Mouse (Mus musculus): ENCODE measurements around the gene Tex45.

Tex45 gene

DNA sequence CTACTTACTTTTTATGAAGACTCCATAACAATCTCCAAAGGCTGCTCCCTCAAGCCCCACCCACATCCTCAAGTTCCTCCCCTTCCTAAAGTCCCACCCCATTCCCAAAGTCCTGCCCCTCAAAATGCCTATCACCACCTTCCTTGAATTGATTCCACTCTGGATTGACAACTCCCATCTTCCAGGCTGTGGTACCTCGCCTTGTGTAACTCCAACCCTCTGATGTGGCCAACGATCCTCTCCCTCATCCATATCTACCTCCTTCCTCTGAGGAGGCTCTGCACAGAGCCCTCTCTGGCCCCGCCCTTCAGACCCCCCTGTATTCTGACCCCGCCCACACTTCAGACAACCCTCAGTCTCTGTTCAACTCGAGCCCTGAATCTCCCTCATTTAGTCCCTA lies 14.5 kb downstream of the Tex45 start:
- no peak for DNase-seq (ENCODE audit: low spot score in 2 of 2)

DNA sequence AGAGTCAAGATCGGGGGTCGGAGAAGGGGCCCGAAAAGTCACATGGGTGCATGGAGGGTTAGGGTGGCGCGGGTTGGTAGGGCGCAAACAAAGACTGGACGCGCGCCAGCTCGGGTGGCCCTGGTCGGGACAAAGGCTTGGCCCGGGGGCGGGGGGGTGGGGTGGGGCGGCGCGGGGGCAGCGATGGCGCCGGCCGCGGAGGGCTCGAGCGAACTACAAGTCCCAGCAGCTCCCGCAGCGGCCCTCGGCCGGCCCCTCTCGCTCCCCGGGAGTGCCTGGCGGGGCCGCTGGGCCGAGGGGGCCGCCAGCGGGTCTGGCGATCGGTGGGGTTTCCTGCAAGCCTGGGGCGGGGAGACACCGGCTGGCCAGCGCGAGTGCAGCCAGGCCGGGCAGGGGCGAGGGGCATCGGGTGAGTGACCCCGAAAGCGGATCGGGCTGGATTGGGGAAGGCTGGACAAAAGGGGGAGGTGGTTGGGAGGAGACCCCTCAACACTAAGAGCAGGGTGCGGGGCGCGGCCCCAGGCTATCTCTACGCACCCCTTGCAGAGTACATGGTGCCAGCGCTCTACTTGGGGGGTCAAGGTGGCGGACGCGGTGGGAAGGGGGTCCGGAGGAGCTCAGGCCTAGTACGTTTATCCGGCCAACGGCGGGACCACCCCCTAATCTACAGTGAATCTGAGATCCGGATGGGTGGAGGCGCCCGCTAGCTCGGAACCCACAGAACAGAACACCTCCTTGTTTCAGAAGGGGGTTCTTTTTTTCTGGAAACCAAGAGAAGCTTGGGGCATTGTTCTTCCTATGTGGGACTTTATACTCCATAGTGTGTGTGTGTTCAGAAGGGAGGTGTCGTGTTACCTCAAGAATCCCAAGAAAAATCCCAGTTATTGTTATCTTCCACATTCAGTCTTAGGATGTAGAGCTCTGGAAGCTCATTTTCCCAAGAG lies 22.5 kb downstream of the Tex45 start, which contains the start of gene Zfp358:
Gene Zfp358 (plus strand): TSS at position 238 of the 944 bp plus-strand sequence.
- DNase-seq (ENCODE audit: low spot score in 2 of 2): peak; percentile 59 to 76

- DNase-seq (ENCODE audit: low spot score in 2 of 2): no peak
Observed at GRCm38 (mm10) chr8:3493845-3494208, 23.2 kb downstream of the Tex45 start.

GRCm38 (mm10) chr8:3495578-3496427 lies 25.1 kb downstream of the Tex45 start:
- no peak for DNase-seq (ENCODE audit: low spot score in 2 of 2)

- no peak for DNase-seq (ENCODE audit: low spot score in 2 of 2)
Observed at GRCm38 (mm10) chr8:3496428-3496748, 25.7 kb downstream of the Tex45 start.

DNA sequence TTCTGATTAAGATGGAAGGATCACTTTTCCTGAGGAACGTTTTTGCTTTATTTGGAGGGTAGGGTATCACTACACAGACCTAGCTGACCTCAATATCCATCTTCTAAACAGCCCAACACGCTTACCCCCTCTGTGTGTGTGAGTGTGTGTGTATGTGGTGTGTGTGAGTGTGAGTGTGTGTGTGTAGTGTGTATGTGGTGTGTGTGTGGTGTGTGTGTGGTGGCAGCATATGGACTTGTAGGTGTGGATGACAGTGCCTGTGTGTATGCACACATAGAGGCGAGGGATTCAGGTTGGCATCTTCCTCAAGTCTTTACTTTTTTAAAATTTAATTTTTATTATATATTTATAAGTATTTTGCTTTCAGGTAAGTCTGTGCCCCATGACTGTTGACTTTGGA lies 27.9 kb downstream of the Tex45 start:
- DNase-seq (ENCODE audit: low spot score in 2 of 2): no peak

- no peak for DNase-seq (ENCODE audit: low spot score in 2 of 2)
Observed at GRCm38 (mm10) chr8:3499751-3500150, 29.1 kb downstream of the Tex45 start.

DNA sequence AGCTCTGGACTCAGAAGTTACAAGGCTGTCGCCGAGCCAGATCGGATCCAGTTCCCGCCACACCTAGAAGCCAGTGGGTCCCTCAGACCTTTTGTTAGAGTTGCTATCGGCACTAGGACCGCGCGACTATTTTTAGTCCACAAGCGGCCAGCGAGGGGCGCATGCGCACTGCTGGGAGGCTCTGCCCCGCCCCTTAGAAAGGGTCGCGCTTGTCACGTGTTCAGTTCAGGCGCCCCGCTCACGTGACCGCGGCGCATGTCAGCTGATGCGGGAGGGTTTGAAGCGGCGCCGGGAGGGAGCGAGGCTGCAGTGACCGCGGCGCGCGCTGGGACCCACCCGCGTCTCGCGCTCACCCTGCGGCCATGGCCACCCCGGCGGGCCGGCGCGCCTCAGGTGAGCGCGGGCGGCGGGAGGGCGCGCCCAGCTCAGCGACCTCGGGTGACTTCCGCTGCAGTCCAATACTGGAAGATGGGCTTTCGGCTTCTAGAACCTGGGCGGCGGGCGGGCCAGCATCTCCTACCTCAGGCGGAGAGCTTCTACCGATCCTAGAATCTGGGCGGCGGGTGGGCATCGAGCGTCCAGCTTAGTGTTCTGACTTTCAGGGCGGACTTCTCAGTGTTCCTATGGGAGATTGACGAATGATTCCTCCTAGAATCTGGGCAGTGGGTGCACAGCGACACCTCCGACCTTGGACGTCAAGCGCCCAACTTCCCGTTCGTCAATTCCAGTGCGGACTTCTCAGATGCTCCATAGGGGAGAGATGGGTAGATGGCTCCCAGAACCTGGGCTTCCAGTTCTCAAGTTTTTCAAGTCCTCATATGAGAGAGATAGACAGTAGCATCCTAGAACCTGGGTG lies 29.8 kb downstream of the Tex45 start, which contains the start of gene Mcoln1:
Gene Mcoln1 (plus strand): TSS at position 223 of the 856 bp plus-strand sequence.
- peak; percentile 97 to 98 for DNase-seq (ENCODE audit: low spot score in 2 of 2)

GRCm38 (mm10) chr8:3502217-3502616 lies 31.6 kb downstream of the Tex45 start:
- no peak for DNase-seq (ENCODE audit: low spot score in 2 of 2)

DNA sequence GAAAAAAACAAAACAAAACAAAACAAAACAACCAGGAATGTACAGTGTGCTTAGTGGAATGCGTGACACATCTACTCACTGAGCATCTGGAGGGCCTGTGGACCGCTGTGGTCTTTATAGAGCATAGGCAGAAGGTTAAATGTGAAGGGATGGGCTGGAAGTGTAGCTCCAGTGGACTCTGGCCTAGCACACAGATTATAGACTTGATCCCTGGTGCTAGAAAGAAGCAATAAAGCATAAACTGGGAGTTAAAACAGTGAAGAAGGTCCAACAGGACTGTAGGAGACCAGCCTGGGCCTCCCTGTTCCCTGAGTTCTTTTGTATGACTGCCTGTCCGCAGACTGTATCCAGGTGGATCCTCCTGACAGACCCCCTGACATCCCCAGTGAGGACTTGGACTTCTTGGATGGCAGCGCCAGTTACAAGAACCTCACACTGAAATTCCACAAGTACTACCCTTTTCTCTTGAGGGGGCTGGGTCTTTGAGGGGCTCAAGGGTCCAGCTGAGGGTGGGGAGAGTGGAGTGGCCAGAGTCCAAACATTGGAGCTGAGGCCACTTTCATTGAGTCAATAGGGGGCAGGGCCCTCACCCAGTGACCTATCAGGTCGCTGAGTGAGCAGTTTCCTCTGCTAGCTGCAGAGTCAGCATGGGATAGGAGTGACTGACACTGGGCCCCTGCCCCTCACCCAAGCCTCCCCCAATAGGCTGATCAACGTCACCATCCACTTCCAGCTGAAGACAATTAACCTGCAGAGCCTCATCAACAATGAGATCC lies 37.5 kb downstream of the Tex45 start:
- no peak for DNase-seq (ENCODE audit: low spot score in 2 of 2)

GRCm38 (mm10) chr8:3514681-3515247 lies 44.1 kb downstream of the Tex45 start:
- DNase-seq (ENCODE audit: low spot score in 2 of 2): no peak

DNA sequence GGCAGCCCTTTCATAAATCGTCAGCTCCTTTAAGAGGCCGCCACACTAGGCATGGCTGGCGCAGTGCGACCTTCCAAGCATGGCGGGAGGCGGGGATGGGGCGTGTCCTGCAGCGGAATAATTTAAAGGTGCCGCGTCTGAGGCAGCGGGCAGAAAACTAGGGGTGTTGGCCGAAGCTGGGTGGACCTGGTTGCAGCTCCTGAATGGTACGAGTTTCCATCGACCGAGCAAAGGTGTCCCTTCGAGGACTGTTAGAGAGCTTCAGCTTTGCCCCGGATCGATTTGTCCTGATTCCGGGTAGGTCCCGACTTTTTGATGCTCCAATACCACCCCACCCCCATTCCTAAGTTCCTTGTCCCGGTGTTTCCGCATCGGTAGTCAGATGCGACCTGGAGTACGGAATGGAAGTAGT lies 44.6 kb downstream of the Tex45 start, which contains the start of gene Pnpla6:
Gene Pnpla6 (plus strand): TSS at position 125 of the 412 bp plus-strand sequence.
- DNase-seq (ENCODE audit: low spot score in 2 of 2): peak; percentile 81 to 88

DNA sequence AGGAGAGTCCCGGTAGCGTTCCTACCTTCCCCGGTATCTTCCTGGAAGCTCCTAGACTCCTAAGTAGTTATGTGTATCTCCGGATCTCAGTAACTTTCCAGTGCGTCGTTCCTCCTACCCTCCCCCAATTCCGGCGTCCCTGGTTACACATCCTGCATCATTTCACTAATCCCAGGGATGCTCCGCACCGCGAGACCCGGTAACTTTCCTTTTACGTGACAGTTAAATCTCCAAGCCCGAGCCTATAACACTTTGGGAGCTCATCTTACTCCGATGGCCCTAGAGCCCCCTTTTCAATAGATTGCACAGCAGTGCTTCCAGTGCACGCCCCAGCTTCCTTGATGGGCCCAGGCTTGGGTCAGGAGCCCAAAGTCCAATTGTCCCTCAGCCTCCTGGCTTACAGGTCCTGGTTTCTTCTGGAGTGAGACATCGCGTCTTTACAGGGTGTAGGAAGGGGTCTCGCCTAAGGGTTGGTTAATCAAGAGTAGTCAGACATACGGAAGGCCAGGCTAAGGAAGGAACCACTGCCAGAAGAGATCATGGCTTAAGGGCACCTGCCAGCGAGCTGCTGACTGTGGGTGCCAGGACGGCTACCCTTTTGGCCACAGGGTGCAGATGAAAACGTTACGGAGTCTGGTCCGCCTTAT lies 45.2 kb downstream of the Tex45 start:
- peak; percentile 55 to 66 for DNase-seq (ENCODE audit: low spot score in 2 of 2)

DNA sequence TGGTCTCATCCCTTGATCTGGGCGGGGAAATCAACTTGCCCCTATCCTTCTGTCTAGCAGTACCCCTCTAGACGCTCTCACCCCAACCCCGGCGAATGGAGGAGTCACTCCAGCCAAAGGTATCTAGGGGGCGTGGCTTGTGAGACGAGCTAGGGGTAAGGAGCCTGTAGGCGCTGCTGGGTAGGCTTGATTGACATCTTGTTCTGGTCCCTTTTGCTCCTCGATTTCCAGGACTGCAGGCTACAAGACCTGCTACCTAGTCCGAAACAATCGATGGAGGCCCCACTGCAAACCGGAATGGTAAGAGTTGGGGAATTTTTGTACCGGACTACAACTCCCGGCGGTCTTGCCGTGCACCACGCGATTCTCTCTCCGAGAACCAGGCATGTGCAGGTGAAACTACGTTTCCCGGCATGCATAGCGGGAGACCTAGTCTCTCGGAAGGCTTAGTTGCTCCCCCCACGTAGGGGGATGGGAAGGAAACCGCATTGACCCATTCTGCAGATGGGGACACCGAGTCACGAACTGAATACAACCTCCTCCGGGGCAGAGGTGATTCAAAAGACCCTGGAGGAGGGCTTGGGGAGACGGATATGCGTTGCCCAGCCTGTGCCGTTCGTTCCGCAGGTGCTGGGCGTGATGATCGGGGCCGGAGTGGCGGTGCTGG lies 45.9 kb downstream of the Tex45 start:
- peak; percentile 92 to 95 for DNase-seq (ENCODE audit: low spot score in 2 of 2)

DNA sequence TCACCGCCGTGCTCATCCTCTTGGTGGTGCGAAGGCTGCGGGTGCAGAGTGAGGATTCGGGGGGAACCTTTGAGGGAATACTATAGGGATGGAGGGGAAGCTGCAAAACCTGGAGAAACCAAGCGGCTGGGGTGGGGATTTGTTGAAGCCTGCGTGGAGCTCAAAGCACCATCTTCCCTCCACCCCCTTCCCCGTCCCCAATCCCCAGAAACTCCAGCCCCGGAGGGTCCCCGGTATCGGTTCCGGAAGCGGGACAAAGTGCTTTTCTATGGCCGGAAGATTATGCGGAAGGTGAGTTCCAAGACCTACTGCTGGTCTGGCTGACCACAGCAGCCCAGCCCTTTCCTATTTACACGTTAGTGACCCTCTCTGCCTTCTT lies 46.4 kb downstream of the Tex45 start:
- DNase-seq (ENCODE audit: low spot score in 2 of 2): no peak

DNA sequence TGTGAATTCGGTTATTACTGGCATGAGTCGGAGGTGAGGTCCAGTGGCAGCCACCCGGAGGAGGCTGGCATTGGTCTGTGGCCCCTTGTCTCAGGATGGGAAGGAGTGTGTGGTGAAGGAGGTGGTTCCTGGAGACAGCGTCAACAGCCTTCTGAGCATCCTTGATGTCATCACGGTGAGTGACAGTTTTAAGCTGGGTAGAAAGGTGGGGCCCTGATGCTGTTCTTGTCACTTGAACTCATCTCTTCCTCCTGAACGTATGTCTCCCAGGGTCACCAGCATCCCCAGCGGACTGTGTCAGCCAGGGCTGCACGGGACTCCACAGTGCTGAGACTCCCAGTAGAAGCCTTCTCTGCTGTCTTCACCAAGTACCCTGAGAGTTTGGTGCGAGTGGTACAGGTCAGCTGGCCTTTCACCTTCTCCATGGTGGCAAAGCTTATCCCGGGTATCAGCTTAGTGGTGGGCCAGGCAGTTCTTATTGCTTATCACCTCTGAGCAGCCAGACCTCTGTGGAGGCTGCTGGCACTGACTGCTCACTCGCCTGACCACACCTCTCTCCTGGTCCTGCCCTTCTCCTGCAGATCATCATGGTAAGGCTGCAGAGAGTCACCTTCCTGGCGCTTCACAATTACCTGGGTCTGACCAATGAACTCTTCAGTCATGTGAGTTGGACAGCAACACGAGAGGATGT lies 51.5 kb downstream of the Tex45 start:
- no peak for DNase-seq (ENCODE audit: low spot score in 2 of 2)

DNA sequence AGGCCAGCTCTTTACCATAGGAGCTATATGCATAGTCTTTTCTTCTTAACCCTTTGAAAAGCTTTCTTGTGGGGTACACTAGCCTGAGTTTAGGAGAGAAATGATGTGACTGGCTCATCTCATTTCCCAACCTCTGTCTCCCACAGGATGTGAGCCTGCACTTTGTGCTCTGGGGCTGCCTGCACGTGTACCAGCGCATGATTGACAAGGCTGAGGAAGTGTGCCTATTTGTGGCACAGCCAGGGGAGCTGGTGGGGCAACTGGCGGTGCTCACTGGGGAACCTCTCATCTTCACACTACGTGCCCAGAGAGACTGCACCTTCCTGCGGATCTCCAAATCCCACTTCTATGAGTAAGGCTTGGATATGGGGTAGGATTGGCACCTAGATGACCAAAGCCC lies 60.2 kb downstream of the Tex45 start:
- DNase-seq (ENCODE audit: low spot score in 2 of 2): no peak

DNA sequence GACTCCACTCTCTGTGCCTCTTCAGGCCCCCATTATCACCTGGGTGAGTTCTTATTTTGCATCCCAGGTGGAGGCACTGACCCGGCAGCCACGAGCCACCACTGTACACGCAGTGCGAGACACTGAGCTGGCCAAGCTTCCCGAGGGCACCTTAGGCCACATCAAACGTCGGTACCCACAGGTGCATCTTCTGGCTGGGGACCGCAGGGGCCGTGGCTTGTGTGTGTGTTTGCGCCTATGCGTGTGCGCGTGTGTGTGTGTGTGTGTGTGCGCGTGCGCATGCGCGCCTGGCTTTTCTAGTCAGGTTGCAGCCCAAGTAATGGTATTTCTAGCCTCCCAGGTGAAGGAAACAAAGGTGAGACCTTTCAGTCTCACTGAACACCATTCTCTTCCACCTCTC lies 61.3 kb downstream of the Tex45 start:
- DNase-seq (ENCODE audit: low spot score in 2 of 2): no peak
